Mouse (Mus musculus) liver, embryonic 14.5 days (tissue): ENCODE measurements at regions not wholly inside any gene's neighbourhood (a gene's known extent, or its start where the extent isn't known, plus 50 kb on each side); places are given as distances from the start of the nearest gene placed in this dataset.

Experiments
- CTCF ChIP-seq: IDR thresholded peaks from 2 replicates; pipeline ENCODE4 v1.5.1; 2016; ENCODE audit warnings: antibody characterized with exemption, low read depth, control low read depth
- EP300 ChIP-seq: IDR thresholded peaks from 2 replicates; pipeline ENCODE4 v1.6.1; 2016; ENCODE audit warnings: antibody characterized with exemption, low read depth

GRCm38 (mm10) chr3:45238457-45238856 is 139.7 kb upstream of the Pcdh10 start:
- TF ChIP-seq EP300, result no peak
- no peak for TF ChIP-seq CTCF
